Mouse (Mus musculus) lung, postnatal 0 days (tissue): Measurements from ENCODE around the gene Ttll4. TPM values are rescaled to one million over a fixed set of nuclear protein-coding genes. Genes with fewer than 3 reads are reported as not detected.

Experiments used
- ATAC-seq: fragments of 200-750 bp; cut with Nextera tagmentation; 2 replicates; pipeline ENCODE4 v1.8.0; 2017; ENCODE audit warnings: moderate library complexity
- DNase-seq: peaks from one replicate; pipeline ENCODE4 v3.0.0-alpha.2; 2016; ENCODE audit warnings: low spot score
- H3K27ac ChIP-seq: fragments of 300-500 bp; sonication (generic); 2 replicates; pipeline ENCODE4 v1.5.1; 2014; ENCODE audit warnings: antibody characterized with exemption, mild to moderate bottlenecking, low read length, mixed read lengths
- H3K27me3 ChIP-seq: fragments of 300-500 bp; sonication (generic); replicated peaks from 2 replicates; pipeline ENCODE4 v1.6.1; 2014; ENCODE audit warnings: low read length, mixed read lengths; ENCODE audit not compliant: insufficient read depth
- H3K36me3 ChIP-seq: fragments of 300-500 bp; sonication (generic); 2 replicates; pipeline ENCODE4 v1.6.1; 2014; ENCODE audit warnings: low read length, mixed read lengths; ENCODE audit not compliant: insufficient read depth
- H3K4me1 ChIP-seq: fragments of 300-500 bp; sonication (generic); 2 replicates; pipeline ENCODE4 v1.6.1; 2014; ENCODE audit warnings: antibody characterized with exemption, low read depth, low read length, mixed read lengths; ENCODE audit not compliant: insufficient read depth
- H3K4me2 ChIP-seq: fragments of 300-500 bp; sonication (generic); replicated peaks from 2 replicates; pipeline ENCODE4 v1.6.1; 2014; ENCODE audit warnings: low read depth, mild to moderate bottlenecking, low read length, moderate library complexity, mixed read lengths
- H3K4me3 ChIP-seq: fragments of 300-500 bp; sonication (generic); 2 replicates; pipeline ENCODE4 v1.5.1; 2014; ENCODE audit warnings: low read depth, low read length
- H3K9ac ChIP-seq: fragments of 300-500 bp; sonication (generic); replicated peaks from 2 replicates; pipeline ENCODE4 v1.6.1; 2014; ENCODE audit warnings: low read depth, mild to moderate bottlenecking
- H3K9me3 ChIP-seq: fragments of 300-500 bp; sonication (generic); 2 replicates; pipeline ENCODE4 v1.6.1; 2016; ENCODE audit warnings: low read length, mixed read lengths
- CTCF ChIP-seq: IDR thresholded peaks from 2 replicates; pipeline ENCODE4 v1.5.1; 2016; ENCODE audit warnings: antibody characterized with exemption, mild to moderate bottlenecking
- EP300 ChIP-seq: IDR thresholded peaks from 2 replicates; pipeline ENCODE4 v1.6.1; 2016; ENCODE audit warnings: antibody characterized with exemption, mild to moderate bottlenecking, control low read depth
- WGBS: fragments of 180-500 bp; shearing (Covaris S2); extraction: QIAGEN DNeasy Blood & Tissue Kit; methylation state at CpG from one replicate; pipeline ENCODE4 v1.1.7; 2014; 5-methylcytosine and 5-hydroxymethylcytosine counted together
- polyA plus RNA-seq: library from polyadenylated mRNA; unstranded; fragments of >200 nt; fragmentation: Nextera tagmentation; extraction: Ambion mirVana; gene quantifications from 2 replicates; pipeline ENCODE4 v1.2.1, GENCODE M21; 2015

The Ttll4 gene
- polyA plus RNA-seq, 1 experiment from 2014 or later = 4.2 TPM

DNA sequence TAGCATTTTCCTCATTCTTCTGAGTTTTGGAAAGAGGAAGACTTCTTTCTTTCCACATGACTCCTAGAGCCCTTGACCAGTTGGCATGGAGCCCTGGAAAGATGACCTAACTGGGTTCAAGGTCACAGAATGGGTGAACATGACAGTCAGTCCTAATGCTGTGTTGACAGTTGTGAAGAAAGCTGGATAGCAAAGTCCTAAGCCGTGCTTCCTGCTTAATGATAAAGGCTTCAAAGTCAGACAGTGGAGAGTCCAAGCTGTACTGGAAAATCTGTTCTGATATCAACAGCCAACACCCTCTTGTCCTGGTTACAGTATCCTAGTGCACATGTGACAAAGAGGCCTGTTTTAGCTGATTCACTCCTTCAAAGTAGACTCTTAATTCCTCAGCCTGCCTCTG lies 37.2 kb downstream of the Ttll4 start:
- ATAC-seq = peak; percentile 31
- peak; percentile 32 for DNase-seq
- no peak overlapping the region for H3K4me2 ChIP-seq
- peaks cover 13% of the 10 kb centered on the region; the same call in 1 of the 2 replicates for H3K36me3 ChIP-seq
- H3K4me1 ChIP-seq = no peaks in the 10 kb centered on the region
- H3K27me3 ChIP-seq = no peaks in the 10 kb centered on the region
- H3K4me3 ChIP-seq = no peak overlapping the region
- 63% methylated on average over 1 of the region's 1 CpGs for WGBS
- no peak overlapping the region for H3K27ac ChIP-seq
- TF ChIP-seq CTCF (no peak), EP300 (no peak)
- H3K9ac ChIP-seq = no peak overlapping the region
- no peaks in the 10 kb centered on the region for H3K9me3 ChIP-seq

DNA sequence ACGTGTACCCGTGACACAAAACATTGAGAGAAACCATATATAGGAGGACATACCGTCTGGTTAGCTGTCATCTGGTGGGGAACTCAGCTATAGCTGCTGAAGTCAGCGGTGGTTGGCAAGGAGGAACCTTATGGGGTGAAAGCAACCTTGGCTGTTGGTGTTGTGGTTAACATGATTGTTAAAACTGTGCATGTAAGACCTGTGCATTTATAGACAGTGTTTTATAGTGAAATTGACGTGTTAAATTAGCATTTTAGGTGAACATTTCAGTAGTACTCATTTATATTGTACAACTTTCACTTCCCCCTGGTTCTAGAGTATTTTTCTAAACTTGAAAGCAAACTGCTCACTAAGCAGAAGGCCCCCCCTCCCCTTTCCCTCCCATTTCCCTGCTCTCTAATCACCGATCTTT lies 40.6 kb downstream of the Ttll4 start:
- H3K4me2 ChIP-seq = no peak overlapping the region
- no peak for ATAC-seq
- 87% methylated on average over 6 of the region's 6 CpGs for WGBS

DNA sequence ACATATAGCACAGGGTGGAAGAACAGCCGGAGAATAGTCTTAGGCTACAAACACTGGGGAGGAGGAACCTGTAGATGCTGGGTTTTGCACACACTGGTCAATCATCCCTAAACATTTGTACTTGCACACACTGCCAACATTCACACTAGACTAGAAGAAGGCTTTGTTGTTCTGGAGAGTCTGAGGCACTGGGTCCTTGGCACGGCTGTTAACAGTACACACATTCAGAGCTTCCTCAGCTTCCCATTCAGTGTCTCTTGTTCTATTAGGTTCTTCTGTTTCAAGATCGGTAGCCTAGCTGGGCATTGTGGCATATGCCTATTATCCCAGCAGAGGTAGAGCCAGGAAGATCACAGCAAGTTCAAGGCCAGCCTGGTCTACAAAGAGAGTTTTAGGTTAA lies 42.6 kb downstream of the Ttll4 start:
- Histone ChIP-seq H3K9ac (no peak overlapping the region), H3K27me3 (no peaks in the 10 kb centered on the region), H3K4me3 (no peak overlapping the region), H3K27ac (no peak overlapping the region), H3K4me1 (no peaks in the 10 kb centered on the region), H3K9me3 (no peaks in the 10 kb centered on the region), H3K36me3 (no peaks in the 10 kb centered on the region), H3K4me2 (no peak overlapping the region)
- no peak for TF ChIP-seq EP300
- WGBS = 83% methylated on average over 3 of the region's 3 CpGs
- DNase-seq (no peak), ATAC-seq (no peak)

More for the DNA sequence above, 40.6 kb downstream of the Ttll4 start:
- TF ChIP-seq EP300 = no peak
- TF ChIP-seq CTCF = no peak
- no peak overlapping the region for H3K9ac ChIP-seq
- peaks cover 1% of the 10 kb centered on the region; the same call in 1 of the 2 replicates for H3K36me3 ChIP-seq
- DNase-seq = no peak
- H3K4me3 ChIP-seq = no peak overlapping the region
- H3K9me3 ChIP-seq = no peaks in the 10 kb centered on the region
- no peaks in the 10 kb centered on the region for H3K4me1 ChIP-seq
- no peak overlapping the region for H3K27ac ChIP-seq
- H3K27me3 ChIP-seq = no peaks in the 10 kb centered on the region

DNA sequence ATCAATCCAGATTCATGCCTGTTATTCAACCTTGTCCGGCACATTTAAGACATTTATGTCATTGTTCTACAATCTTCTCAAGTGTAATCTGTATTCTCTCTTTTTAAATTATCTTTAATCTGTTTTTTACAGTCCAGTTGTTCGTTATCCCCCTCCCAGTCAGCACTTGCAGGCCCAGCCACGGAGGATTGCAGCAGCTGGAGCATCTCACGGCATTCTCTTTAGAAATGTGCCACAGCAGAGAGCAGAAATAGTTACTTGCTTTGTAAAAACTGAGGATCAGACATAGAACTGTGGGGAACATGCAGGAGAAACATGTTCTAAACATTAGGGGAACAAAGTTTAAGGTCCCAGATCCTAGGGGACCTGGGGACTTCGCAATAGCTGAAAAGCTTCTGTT lies 43.5 kb downstream of the Ttll4 start:
- WGBS = 70% methylated on average over 5 of the region's 5 CpGs

DNA sequence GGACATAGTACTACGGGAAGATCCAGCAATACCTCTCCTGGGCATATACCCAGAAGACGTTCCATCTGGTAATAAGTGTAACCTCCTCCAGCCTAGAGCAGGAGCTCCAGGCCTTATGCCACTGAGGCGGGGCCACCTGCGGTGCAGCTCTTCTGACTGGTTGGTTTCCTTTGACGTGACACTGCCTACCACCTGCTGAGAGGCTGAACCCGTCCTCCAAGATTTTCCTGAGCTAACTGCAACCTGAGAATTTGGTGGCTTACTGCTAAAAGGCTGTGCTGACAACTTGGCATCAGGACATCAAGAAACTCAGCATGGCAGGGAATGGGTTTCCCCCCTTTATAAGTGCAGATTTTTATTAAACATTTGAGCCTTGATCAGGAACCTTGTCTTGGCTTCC lies 48.0 kb downstream of the Ttll4 start:
- Histone ChIP-seq H3K27ac (no peak overlapping the region), H3K4me3 (no peak overlapping the region), H3K9ac (no peak overlapping the region), H3K27me3 (no peaks in the 10 kb centered on the region), H3K4me1 (no peaks in the 10 kb centered on the region), H3K36me3 (no peaks in the 10 kb centered on the region), H3K4me2 (no peak overlapping the region), H3K9me3 (no peaks in the 10 kb centered on the region)
- TF ChIP-seq EP300 (no peak), CTCF (no peak)
- 44% methylated on average over 6 of the region's 6 CpGs for WGBS
- no peak for ATAC-seq
- no peak for DNase-seq

More for the DNA sequence above, 43.5 kb downstream of the Ttll4 start:
- H3K4me2 ChIP-seq = no peak overlapping the region
- ATAC-seq = peak; percentile 49
- H3K4me1 ChIP-seq = no peaks in the 10 kb centered on the region
- no peak overlapping the region for H3K9ac ChIP-seq
- TF ChIP-seq EP300 = no peak
- no peak for TF ChIP-seq CTCF
- H3K9me3 ChIP-seq = no peaks in the 10 kb centered on the region
- DNase-seq = peak; percentile 51
- no peaks in the 10 kb centered on the region for H3K36me3 ChIP-seq
- H3K4me3 ChIP-seq = no peak overlapping the region
- 0 out of 2 replicates have a peak overlapping the region, but pooled peaks have one; percentile 20 for H3K27ac ChIP-seq
- H3K27me3 ChIP-seq = no peaks in the 10 kb centered on the region

DNA sequence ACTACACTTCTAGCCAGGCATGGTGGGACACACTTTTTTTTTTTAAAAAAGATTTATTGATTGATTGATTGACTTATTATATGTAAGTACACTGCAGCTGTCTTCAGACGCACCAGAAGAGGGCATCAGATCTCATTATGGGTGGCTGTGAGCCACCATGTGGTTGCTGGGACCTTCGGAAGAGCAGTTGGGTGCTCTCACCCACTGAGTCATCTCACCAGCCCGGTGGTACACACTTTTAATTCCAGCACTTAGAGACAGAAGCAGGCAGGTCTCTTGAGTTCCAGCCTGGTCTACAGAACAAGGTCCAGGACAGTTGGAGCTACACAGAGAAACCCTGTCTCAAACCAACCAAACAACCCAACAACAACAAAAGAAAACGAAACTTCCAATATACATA lies 50.5 kb downstream of the Ttll4 start:
- Histone ChIP-seq H3K4me3 (no peak overlapping the region), H3K4me1 (no peaks in the 10 kb centered on the region), H3K9me3 (no peaks in the 10 kb centered on the region), H3K27ac (no peak overlapping the region), H3K4me2 (no peak overlapping the region), H3K9ac (no peak overlapping the region), H3K36me3 (no peaks in the 10 kb centered on the region), H3K27me3 (no peaks in the 10 kb centered on the region)
- DNase-seq = no peak
- no peak for TF ChIP-seq CTCF
- TF ChIP-seq EP300 = no peak
- no peak for ATAC-seq
- 73% methylated on average over 4 of the region's 4 CpGs for WGBS
